Mouse (Mus musculus) small intestine, adult 2 months (tissue): ENCODE measurements around the gene Cpsf6.

Source experiments
- CTCF ChIP-seq: fragments of 200-500 bp; IDR thresholded peaks from 2 replicates; pipeline ENCODE4 v1.5.1; 2012; ENCODE audit warnings: low read depth, mild to moderate bottlenecking, control low read depth, inconsistent platforms, low read length, moderate library complexity, mixed read lengths; ENCODE audit not compliant: insufficient replicate concordance, insufficient read length; ENCODE audit errors: extremely low read depth
- POLR2A ChIP-seq: fragments of 200-500 bp; IDR thresholded peaks from 2 replicates; pipeline ENCODE4 v1.6.1; 2012; ENCODE audit warnings: low read depth, mild to moderate bottlenecking, control low read depth, inconsistent platforms, low read length, moderate library complexity

GRCm38 (mm10) chr10:117398044-117398780 is 18.4 kb upstream of the Cpsf6 start:
- TF ChIP-seq POLR2A: no peak
- no peak for TF ChIP-seq CTCF
